Mouse (Mus musculus): Measurements from ENCODE around the gene Zfp12. TPM values are rescaled to one million over a fixed set of nuclear protein-coding genes. Genes with fewer than 3 reads are reported as not detected.
"Not testable (repeated sequence)": the region's sequence is repeated elsewhere in the genome, so short reads cannot be mapped to it uniquely, and the experiment has no call there.

The Zfp12 gene
- 5.5 TPM in 2 replicates for polyA plus RNA-seq (2016; fragmentation: Nextera tagmentation; extraction: Ambion mirVana)

DNA sequence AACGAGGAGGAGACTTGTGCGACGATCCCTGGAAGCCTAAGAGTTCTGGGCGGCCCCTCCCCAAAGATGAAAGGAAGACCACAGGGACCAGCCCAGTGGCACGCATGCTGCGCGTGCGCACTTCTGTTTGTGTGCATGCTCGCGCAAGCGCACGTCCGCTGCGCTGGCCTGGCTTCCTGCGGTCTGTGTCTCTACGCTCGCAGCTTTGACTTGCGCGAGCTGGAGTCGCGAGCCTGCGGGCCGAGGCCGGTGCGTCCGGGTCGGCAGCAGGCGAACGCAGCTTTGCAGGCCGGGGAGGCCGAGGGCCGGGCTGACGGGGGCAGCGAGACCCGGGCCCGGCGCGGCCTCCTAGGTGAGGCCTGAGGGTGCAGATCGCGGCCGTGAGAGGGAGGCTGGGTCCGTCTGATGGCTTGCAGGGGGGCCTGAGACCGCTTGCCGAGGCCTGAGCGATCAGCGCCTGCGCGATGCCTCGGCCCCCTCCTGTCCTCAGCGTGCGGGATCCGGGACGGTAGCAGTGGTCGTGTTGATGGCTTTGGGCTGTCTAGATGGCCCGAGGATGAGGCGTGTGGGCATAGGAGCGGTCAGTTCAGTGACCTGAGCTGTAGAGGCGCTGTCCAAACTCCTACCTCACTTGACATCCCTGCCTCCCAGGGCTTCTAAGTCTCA lies at the start of gene Zfp12:
Gene Zfp12, plus strand, starts transcription at position 136 of the 666 bp plus-strand sequence.
- Histone ChIP-seq H3K27me3 (replicated peaks) (no peaks in the 10 kb centered on the region), H3K9ac (peak within 1 kb of the TSS; percentile 82), H3K36me3 (peaks cover 29% of the 10 kb centered on the region), H3K4me3 (peak within 1 kb of the TSS; percentile 76), H3K9me3 (replicated peaks) (no peaks in the 10 kb centered on the region), H3K27ac (peak within 1 kb of the TSS; percentile 88), H3K4me2 (peak within 1 kb of the TSS; percentile 93), H3K4me1 (peaks cover 26% of the 10 kb centered on the region)
- ATAC-seq, result peak; percentile 94
- under 1% methylated on average over 58 of the region's 58 CpGs for WGBS (ENCODE audit: insufficient replicate concordance)

- 70% methylated on average over 1 of the region's 1 CpGs for WGBS (ENCODE audit: insufficient replicate concordance)
These were observed 46.9 kb upstream of the Zfp12 start for GRCm38 (mm10) chr5:143188014-143188413.

DNA sequence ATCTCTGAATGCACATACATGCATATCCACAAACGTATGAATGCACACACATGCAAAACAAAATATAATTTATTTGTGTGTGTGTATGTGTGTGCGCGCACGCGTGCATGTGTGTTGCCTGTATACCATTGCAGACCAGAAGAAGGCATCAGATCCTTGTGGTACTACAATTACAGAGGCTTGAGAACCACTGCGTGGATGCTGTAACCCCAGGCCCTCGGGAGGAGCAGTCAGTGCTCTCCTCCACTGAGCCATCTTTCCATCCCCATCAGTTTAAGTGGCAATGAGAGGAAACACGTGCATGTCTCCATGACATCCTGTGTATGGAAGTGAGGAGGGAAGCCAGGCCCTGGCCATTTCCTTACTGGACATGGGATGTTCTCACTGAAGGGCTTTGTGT lies 42.2 kb upstream of the Zfp12 start:
- ATAC-seq, result no peak

More at GRCm38 (mm10) chr5:143188014-143188413, 46.9 kb upstream of the Zfp12 start:
- not testable (repeated sequence) for H3K4me1 ChIP-seq; H3K4me3 ChIP-seq; ATAC-seq; H3K27me3 ChIP-seq (replicated peaks); H3K36me3 ChIP-seq; H3K9ac ChIP-seq; H3K27ac ChIP-seq; H3K9me3 ChIP-seq (replicated peaks); H3K4me2 ChIP-seq

DNA sequence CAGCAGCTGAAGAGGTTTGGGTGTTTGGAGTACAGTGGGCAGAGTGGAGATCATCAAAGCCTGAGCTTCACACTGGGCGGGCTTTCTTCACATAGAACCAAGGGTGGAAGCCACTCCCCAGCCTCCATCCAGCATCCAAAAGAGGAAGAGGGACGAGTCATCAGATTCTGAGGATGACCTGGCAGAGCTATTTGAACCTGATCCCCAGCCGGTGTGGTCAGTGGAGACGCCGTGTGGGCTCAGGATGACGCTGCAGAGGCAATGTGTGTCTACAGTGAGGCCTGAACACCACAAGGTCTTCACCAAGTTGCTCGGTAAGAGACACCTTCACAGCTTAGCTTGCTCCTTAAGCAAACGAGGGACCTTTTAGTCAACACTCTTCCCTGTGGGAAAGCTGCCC lies 40.2 kb upstream of the Zfp12 start:
- H3K27me3 ChIP-seq (replicated peaks); H3K4me1 ChIP-seq; H3K27ac ChIP-seq; H3K4me2 ChIP-seq; H3K9me3 ChIP-seq (replicated peaks); H3K4me3 ChIP-seq; ATAC-seq; H3K36me3 ChIP-seq; H3K9ac ChIP-seq: not testable (repeated sequence)
- WGBS (ENCODE audit: insufficient replicate concordance), result 40% methylated on average over 8 of the region's 8 CpGs

More for the DNA sequence above, 42.2 kb upstream of the Zfp12 start:
- no peak overlapping the region for H3K4me2 ChIP-seq
- H3K9ac ChIP-seq, result no peak overlapping the region
- H3K27me3 ChIP-seq (replicated peaks), result peaks cover 9% of the 10 kb centered on the region
- no peaks in the 10 kb centered on the region for H3K4me1 ChIP-seq
- H3K4me3 ChIP-seq, result no peak overlapping the region
- 77% methylated on average over 8 of the region's 8 CpGs for WGBS (ENCODE audit: insufficient replicate concordance)
- H3K27ac ChIP-seq, result no peak overlapping the region
- no peaks in the 10 kb centered on the region for H3K9me3 ChIP-seq (replicated peaks)
- no peaks in the 10 kb centered on the region for H3K36me3 ChIP-seq

DNA sequence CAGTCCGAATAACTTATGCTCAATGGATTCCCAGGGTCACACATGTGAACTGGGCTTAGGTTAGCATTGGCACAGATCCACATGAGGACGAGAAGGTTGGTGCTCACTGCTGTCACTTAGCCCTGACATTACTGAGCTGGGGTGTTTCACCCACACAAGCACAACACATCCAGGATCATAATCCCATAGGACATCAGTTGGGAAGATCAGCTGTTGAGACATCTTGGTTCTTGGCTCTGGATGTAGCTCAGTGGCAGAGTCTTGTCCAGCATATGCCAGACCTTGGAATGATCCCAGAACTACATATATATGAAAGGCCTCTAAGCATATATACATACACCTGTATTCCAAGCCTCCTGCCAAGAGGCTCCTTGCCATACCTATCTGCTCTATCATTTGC lies 39.8 kb upstream of the Zfp12 start:
- no peaks in the 10 kb centered on the region for H3K36me3 ChIP-seq
- no peaks in the 10 kb centered on the region for H3K9me3 ChIP-seq (replicated peaks)
- H3K9ac ChIP-seq, result no peak overlapping the region
- no peaks in the 10 kb centered on the region for H3K4me1 ChIP-seq
- WGBS (ENCODE audit: insufficient replicate concordance), result 37% methylated on average over 2 of the region's 2 CpGs
- peaks cover 9% of the 10 kb centered on the region for H3K27me3 ChIP-seq (replicated peaks)
- no peak for ATAC-seq
- no peak overlapping the region for H3K4me2 ChIP-seq
- no peak overlapping the region for H3K4me3 ChIP-seq
- H3K27ac ChIP-seq, result no peak overlapping the region

GRCm38 (mm10) chr5:143196506-143196905 lies 38.5 kb upstream of the Zfp12 start:
- Histone ChIP-seq H3K4me1 (no peaks in the 10 kb centered on the region), H3K4me3 (no peak overlapping the region), H3K27me3 (replicated peaks) (peaks cover 9% of the 10 kb centered on the region), H3K9ac (no peak overlapping the region), H3K4me2 (no peak overlapping the region), H3K27ac (no peak overlapping the region), H3K36me3 (no peaks in the 10 kb centered on the region), H3K9me3 (replicated peaks) (no peaks in the 10 kb centered on the region)
- no peak for ATAC-seq
- WGBS (ENCODE audit: insufficient replicate concordance), result 56% methylated on average over 4 of the region's 4 CpGs

DNA sequence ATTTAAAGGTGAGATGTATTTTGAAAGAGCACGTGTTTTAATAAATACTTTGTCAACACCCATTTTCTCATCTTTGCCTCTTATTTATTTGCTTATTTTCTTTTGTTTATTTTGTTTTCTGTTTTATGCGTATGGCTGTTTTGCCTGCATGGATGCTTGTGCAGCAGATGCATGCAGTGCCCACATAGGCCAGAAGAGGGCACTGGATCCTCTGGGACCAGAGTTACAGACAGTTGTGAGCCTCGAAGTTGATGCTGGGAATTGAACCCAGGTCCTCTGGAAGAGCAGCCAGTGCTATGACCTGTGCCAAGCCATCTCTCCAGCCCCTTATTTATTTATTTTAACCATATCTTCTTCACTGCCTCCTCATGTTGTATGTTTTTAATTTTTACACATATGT lies 29.9 kb upstream of the Zfp12 start:
- WGBS (ENCODE audit: insufficient replicate concordance), result 55% methylated on average over 3 of the region's 3 CpGs
- Histone ChIP-seq H3K9ac (no peak overlapping the region), H3K9me3 (replicated peaks) (peaks cover 12% of the 10 kb centered on the region), H3K36me3 (no peaks in the 10 kb centered on the region), H3K27ac (no peak overlapping the region), H3K4me1 (no peaks in the 10 kb centered on the region), H3K27me3 (replicated peaks) (no peaks in the 10 kb centered on the region), H3K4me3 (no peak overlapping the region), H3K4me2 (no peak overlapping the region)
- no peak for ATAC-seq

GRCm38 (mm10) chr5:143213832-143214231 lies 21.1 kb upstream of the Zfp12 start:
- no peak for ATAC-seq
- WGBS (ENCODE audit: insufficient replicate concordance), result 53% methylated on average over 2 of the region's 2 CpGs
- Histone ChIP-seq H3K4me1 (no peaks in the 10 kb centered on the region), H3K27ac (no peak overlapping the region), H3K36me3 (no peaks in the 10 kb centered on the region), H3K9me3 (replicated peaks) (peaks cover 3% of the 10 kb centered on the region), H3K9ac (no peak overlapping the region), H3K4me2 (no peak overlapping the region), H3K27me3 (replicated peaks) (no peaks in the 10 kb centered on the region), H3K4me3 (no peak overlapping the region)

DNA sequence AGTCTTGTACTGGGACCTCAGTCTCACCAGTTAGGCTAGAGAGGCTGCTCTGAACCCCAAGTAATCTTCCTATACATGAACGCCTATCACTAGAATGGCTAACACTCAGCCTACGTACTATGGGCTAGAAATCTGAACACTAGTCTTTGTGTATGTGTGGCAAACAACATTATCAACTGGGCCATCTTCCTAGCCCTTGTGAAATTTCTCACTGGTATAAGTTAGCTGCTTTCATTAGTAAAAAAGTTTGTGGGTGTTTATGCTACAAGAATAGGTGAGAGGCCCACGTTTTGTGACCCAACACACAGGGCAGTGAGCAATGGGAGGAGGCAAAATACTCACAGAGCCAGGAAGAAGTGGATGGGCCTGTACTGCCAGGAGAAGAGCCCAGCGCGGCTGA lies 14.0 kb upstream of the Zfp12 start:
- H3K4me3 ChIP-seq, result no peak overlapping the region
- WGBS (ENCODE audit: insufficient replicate concordance), result 57% methylated on average over 5 of the region's 5 CpGs
- no peak overlapping the region for H3K4me2 ChIP-seq
- no peak overlapping the region for H3K27ac ChIP-seq
- H3K9me3 ChIP-seq (replicated peaks), result no peaks in the 10 kb centered on the region
- no peak overlapping the region for H3K9ac ChIP-seq
- no peaks in the 10 kb centered on the region for H3K4me1 ChIP-seq
- ATAC-seq, result no peak
- 0 out of 2 replicates have a peak, but pooled peaks cover 7% of the 10 kb centered on the region for H3K27me3 ChIP-seq (replicated peaks)
- H3K36me3 ChIP-seq, result no peaks in the 10 kb centered on the region

DNA sequence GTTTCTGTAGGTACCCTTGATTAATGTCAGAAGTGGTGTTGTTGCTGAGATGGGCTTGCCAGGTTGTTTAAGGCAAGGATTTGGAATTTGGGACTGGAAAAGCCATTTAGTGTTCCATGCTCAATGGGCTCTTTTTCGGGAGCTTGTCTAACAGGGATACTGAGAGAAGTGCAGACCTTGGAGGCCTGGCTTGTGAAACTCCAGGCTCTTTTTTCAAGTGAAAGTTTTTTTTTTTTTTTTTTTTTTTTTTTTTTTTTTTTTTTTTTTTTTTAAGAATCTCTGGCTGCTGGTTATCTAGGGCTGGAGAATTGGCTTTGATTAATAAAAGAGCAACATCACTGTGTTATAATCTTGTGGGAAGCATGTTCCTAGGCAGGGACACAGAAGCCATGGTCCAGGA lies 12.7 kb upstream of the Zfp12 start:
- 69% methylated on average over 1 of the region's 1 CpGs for WGBS (ENCODE audit: insufficient replicate concordance)
- Histone ChIP-seq H3K27ac (no peak overlapping the region), H3K4me1 (no peaks in the 10 kb centered on the region), H3K9me3 (replicated peaks) (no peaks in the 10 kb centered on the region), H3K27me3 (replicated peaks) (0 out of 2 replicates have a peak, but pooled peaks cover 7% of the 10 kb centered on the region), H3K4me3 (no peak overlapping the region), H3K9ac (no peak overlapping the region), H3K4me2 (no peak overlapping the region), H3K36me3 (no peaks in the 10 kb centered on the region)
- no peak for ATAC-seq

DNA sequence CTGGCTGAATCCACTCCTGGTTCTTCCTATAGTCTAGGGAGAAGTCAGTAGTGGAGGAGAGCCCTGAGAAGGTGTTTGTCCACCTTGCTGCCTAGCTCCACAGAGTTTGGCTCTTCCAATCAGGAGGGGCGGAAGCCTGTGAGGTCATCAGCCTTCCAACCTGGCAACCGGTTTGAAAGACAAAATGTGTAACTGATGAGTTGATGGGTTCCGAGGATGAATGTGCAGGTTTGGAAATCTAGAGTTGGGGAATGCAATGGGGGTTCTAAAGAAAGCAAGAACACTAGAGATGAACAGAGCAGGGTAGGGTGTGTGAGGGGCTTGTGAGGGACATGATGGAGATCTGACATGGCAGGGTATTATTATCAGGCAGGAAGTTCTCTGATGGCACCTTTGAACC lies 8.2 kb upstream of the Zfp12 start, which contains the start of gene Spdye4a:
Gene Spdye4a, minus strand, starts transcription at position 101 of the 400 bp plus-strand sequence.
- no peak for ATAC-seq
- Histone ChIP-seq H3K9ac (no peak within 1 kb of the TSS), H3K27ac (no peak within 1 kb of the TSS), H3K4me3 (no peak within 1 kb of the TSS), H3K27me3 (replicated peaks) (0 out of 2 replicates have a peak, but pooled peaks cover 7% of the 10 kb centered on the region), H3K9me3 (replicated peaks) (no peaks in the 10 kb centered on the region), H3K36me3 (no peaks in the 10 kb centered on the region), H3K4me2 (no peak within 1 kb of the TSS), H3K4me1 (no peaks in the 10 kb centered on the region)
- WGBS (ENCODE audit: insufficient replicate concordance), result 64% methylated on average over 3 of the region's 3 CpGs

DNA sequence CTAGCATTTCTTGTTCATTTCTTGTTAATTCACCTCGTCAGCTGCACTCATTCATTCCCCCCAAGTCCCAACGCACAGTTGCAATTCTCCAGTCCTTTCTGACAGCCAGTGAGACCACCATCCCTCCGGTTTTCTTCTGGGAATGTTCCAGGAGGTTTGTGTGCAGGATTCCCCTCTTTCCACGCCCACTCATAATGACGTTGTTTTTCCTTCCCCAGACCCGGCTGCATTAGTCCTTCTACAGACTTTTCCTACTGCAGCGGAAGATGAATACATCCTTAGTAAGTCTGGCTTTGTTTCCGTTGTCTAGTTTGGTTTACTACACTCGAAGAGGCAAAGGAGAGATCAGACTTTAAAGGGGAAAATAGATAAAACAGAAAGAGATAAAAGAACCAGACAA lies 1.1 kb downstream of the Zfp12 start:
- peaks cover 38% of the 10 kb centered on the region for H3K36me3 ChIP-seq
- H3K27me3 ChIP-seq (replicated peaks), result no peaks in the 10 kb centered on the region
- H3K4me2 ChIP-seq, result peak overlapping the region; percentile 93
- whole genome bisulfite sequencing (ENCODE audit: insufficient replicate concordance), result 45% methylated on average over 9 of the region's 9 CpGs
- H3K9ac ChIP-seq, result peak overlapping the region; percentile 82
- H3K4me1 ChIP-seq, result peaks cover 26% of the 10 kb centered on the region
- no peak overlapping the region for H3K27ac ChIP-seq
- no peaks in the 10 kb centered on the region for H3K9me3 ChIP-seq (replicated peaks)
- peak overlapping the region; percentile 76 for H3K4me3 ChIP-seq
- ATAC-seq, result no peak
